Mouse (Mus musculus) lung, postnatal 14 days (tissue): ENCODE data around the gene Sulf2.

Experiments used
- DNase-seq: peaks from one replicate; pipeline ENCODE4 v3.0.0; 2021

Sulf2 gene

GRCm38 (mm10) chr2:166047931-166048330, 107.5 kb downstream of the Sulf2 start:
- DNase-seq, result no peak

GRCm38 (mm10) chr2:166045549-166046501, 109.6 kb downstream of the Sulf2 start:
- DNase-seq, result peak; percentile 42

GRCm38 (mm10) chr2:166045006-166045405, 110.5 kb downstream of the Sulf2 start:
- DNase-seq, result no peak

DNA sequence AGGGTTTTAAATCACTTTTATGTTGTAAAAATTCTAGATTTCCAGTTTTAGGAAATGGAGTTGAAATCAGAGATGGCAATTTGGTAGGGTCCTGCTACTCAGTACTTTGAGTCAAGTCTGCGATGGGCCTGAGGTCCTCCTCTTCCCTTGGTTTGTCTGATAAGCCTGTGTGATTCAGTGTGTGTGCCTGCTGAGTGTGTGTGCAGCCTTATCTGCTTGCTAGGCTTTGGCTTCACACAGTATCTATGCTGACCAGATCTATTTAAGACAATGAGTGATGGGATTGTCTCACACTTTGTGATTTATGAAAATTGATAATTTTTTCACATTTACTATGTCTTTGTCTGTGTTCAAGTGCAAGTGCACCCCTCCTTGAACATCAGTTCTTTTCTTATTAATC, 112.9 kb downstream of the Sulf2 start:
- no peak for DNase-seq

- DNase-seq, result no peak
These were observed 115.8 kb downstream of the Sulf2 start for GRCm38 (mm10) chr2:166039681-166040080.

DNA sequence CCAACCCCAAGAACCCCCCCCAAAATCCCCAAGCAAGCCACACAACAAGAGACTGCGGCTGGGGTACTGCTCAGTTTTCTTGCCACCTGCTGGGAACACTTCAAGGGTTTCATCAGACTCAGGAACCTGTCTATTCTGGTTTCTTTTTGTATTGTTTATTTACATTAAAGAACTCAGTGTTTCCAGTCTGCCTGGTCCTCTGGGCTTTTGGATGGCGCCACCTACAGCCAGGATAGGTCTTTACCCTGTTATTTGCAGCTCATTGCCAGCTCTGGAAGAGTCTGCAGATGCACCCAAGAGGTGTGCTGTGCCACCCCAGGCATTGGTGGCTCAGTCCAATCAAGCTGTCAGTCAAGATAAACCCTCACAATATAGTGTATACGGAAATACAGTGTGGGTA, 119.7 kb downstream of the Sulf2 start:
- peak; percentile 77 for DNase-seq

DNA sequence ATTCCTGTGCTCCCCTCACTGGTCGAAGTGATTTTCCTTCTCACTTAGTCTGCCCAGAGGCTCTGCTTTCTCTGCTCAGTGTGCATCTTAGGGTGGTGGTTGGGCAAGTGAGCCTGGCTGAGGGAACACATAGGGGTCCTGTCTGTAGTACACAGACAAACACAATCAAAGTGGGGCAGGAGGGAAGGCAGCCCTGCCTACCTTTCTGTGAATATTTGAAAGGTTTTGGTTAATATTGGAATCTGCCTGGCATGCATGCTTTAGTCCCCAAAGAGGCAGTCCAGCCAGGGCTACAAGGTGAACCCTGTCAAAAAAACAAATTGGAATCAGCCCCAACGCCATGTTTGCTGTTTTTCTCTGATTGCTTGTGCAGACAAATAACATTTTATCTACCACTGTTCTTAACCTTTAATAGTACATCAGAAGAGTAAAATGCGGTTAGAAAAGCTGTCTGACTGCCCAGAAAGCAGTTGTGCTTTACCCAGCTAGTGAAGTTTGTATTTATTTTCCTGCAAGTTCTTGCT, 120.4 kb downstream of the Sulf2 start:
- no peak for DNase-seq

- no peak for DNase-seq
These were observed 122.8 kb downstream of the Sulf2 start for GRCm38 (mm10) chr2:166032628-166033027.

DNA sequence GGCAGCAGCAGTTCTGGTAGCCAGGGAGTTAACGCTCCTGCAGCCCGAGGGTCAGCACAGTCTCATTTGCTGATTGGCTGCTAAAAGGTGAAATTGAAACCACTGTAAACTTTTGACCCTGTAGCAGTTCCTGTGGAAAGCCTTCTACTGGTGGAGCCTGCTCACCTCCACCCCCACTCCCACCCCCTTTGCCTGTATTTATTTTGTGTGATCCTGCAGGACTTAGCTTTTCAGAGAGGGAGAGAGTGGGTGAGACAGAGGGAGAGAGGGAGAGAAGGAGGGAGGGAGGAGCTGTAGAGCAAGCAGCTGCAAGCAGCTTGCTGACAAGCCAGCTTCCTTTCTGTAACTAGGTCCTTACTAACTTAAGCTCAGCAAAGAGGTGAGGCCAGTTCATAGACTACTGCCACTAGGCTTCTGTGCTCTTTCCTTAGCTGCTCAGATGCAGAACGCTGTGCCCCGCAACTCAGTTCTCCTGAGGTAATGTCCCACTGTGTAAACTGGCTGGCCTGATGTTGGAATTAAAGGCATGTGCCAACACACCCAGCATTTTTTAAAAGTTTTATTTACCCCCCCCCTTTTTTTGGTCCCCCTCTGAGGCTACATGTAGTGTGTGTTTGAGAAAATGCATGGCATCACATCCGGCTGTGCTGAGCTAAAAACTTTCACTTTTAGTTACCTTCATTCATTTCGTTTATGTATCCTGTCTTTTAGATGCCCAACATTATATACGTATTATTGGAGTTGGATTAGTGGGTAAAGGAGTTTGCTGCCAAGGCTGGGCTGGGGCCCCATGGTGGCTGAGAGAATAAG, 124.1 kb downstream of the Sulf2 start:
- DNase-seq, result peak; percentile 38

- peak; percentile 28 for DNase-seq
These were observed 125.0 kb downstream of the Sulf2 start for GRCm38 (mm10) chr2:166030256-166030995.

DNA sequence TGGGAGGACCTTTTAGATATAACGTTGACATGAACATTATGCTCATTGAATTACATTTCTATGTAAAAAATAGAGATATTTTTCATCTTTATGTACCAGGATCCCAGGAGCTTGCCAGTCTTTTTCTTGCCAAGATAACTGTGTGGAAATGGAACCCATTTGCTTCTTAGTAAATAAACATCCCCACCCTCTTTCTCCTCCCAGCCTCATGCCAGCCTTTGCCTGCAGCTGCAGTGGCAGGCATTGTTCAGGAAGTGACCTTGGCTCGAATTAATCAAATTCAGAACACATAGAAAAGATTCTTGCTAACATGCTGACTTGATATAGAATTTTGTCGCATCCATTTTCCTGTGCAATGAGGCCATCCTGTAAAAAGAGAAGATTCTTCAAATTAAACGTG, 126.2 kb downstream of the Sulf2 start:
- DNase-seq, result no peak

DNA sequence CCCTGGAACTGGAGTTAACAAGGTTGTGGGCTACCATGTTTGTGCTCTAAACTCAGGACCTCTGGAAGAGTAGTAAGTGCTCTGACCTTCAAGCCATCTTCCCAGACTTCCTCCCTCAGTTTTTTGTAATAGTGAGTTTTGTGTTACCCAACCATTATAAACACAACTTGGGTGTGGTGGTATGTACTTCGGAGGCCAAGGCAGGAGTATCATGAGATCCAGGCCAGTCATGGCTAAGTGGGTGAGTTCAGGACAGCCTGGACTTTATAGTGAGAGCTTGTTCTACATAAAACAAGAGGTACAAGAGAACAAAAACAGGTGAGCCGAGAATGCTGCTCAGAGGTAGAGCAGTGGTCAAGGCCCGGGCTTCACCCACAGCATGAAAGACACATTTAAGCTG, 127.6 kb downstream of the Sulf2 start:
- no peak for DNase-seq

DNA sequence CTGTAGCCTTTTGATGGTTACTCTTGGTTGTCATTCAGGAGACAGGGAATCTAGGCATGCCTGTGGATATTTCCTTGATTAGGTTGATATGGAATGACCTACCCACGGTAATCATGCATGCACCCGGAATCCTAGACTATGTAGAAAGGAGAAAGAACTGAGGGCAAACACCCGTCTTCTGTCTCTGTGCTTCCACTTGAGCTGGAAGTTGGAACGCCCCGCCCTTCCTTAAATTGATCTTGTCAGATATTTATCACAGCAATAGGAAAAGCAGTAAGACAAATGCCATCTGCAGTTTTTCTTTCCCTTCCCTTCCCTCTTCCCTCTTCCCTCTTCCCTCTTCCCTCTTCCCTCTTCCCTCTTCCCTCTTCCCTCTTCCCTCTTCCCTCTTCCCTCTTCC, 129.5 kb downstream of the Sulf2 start:
- no peak for DNase-seq

DNA sequence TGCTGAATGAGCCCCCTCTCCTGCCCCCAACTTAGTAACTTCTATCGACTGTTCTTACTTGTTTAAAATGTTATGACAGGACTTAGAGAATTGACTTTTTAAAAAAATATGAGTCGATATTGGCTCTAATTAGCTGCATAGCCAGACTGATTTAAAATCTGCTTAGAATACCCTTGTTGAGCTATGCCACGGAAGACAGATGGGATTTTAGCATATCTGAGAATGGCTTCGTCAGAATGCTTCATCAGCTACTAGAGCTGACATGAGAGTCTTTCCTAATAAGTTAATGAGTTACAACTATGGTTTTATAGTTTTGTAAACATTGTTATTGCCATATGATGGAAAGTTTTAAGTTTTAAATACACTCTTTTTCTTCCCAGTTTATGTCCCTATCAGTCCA, 130.8 kb downstream of the Sulf2 start:
- no peak for DNase-seq

GRCm38 (mm10) chr2:166024079-166024478, 131.4 kb downstream of the Sulf2 start:
- no peak for DNase-seq
